Mouse (Mus musculus) T-cell, adult 66 days (primary cell): ENCODE data around the gene Ddx6. TPM values are rescaled to one million over a fixed set of nuclear protein-coding genes. Genes with fewer than 3 reads are reported as not detected.

Experiments
- total RNA-seq, 2 experiments: library from RNA; stranded (reverse); gene quantifications; 3 replicates in 1 of 2; 4 replicates in 1 of 2; pipeline ENCODE4 v1.2.4; 2023

Gene Ddx6
- 100 to 1,000 TPM; 214 to 236 TPM for total RNA-seq

DNA sequence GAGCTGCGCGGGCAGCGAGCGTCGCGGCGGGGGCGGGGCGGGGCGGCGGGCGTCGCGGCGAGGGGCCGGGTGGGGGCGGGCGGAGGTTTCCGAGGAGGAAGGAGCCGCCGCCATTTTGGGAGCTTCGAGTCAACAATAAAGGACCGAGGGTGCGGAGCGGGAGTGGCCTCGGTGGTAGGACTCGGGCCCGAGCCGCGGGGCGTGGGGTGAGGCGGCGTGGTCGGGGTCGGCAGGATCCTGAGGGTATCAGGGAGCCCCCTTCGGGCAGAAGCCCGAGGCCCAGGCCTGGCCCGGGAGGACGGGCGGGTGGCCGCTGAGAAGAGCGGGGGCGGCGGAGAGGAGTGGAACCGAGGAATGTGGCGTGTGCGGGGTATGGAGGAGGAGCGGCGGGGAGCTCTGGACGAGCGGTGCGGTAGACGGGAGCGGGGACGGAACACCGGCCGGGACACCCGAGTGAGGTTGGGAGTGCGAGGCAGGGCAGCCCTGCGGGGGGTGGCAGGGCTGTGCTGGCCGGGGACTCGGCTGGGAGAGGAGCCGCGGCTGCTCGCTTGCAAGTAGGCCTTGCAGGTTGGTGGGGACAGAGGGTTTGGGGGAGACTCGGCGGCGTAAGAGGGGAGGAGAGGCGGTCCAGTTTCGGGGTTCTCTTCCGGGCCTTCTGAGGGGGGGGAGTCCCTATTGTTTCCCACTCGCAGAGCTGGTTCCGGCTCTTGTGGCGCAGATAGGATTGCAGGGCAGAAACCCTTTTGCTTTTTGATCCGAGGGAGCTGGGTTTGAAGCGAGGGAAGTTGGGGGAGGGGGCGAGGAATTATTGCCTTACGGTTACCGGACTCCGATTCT lies at the start of gene Ddx6:
Gene Ddx6 (plus strand): TSS at position 114 of the 837 bp plus-strand sequence.

DNA sequence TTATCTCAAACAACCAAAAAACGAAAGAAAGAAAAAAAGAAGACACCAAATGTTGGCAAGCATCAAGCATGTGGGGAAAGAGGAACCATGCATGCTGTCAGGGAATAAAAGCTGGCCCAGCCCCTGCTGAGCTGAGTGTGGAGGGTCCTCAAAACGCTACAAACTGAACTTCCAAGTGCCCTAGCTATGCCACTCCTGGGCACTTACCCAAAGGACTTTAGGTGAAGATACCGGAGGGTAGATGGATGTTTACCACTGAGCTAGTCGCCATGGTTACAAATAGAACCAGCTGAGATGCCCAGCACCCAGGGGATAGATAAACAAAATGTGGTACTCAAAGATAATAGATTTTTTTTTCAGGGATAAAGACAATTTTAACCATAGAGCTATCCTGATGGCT lies 43.1 kb upstream of the Ddx6 start, which contains the start of gene Cxcr5:
Gene Cxcr5 (minus strand): TSS at position 281 of the 400 bp plus-strand sequence.

DNA sequence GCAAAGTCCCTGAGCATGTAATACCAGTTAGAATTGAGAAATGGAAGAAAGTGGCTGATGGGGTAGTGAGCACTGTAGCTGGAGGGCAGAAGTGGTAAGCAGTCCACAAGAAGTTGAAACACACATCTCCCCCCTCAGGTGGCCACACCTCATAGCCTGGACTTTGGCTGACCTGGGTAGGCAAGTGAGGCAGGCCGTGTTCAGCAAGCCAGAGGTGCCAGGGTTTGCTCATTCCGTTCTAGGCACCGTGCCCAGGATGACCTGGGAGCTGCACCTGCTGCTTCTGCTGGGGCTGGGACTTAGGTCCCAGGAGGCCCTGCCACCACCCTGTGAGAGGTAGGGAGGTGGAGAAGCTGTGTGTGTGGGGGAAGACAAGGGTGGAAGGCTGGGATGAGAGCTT lies 68.3 kb downstream of the Ddx6 start, which contains the start of gene Treh:
Gene Treh (plus strand): TSS at position 229 of the 400 bp plus-strand sequence.

Other genes with a start within 250 kb of the Ddx6 start
- 10 to 100 TPM; 51.2 to 57.1 TPM for gene Vps11, start 243.2 kb upstream of the Ddx6 start, total RNA-seq
- gene Hyou1, start 225.4 kb upstream of the Ddx6 start, total RNA-seq = 10 to 100 TPM; 71.4 to 78.9 TPM
- gene Slc37a4, start 208.0 kb upstream of the Ddx6 start, total RNA-seq = 10 to 100 TPM; 16.4 to 18.4 TPM
- gene Rps25, start 197.8 kb upstream of the Ddx6 start, total RNA-seq = 1,000 to 10,000 TPM; 2,876 to 2,979 TPM
- gene Trappc4, start 197.3 kb upstream of the Ddx6 start, total RNA-seq = 10 to 100 TPM; 50.5 to 56.7 TPM
- 10 to 100 TPM; 33.1 to 41.6 TPM for gene Ccdc84, start 186.3 kb upstream of the Ddx6 start, total RNA-seq
- not detected for gene Foxr1, start 163.8 kb upstream of the Ddx6 start, total RNA-seq
- gene Upk2, start 149.9 kb upstream of the Ddx6 start, total RNA-seq = not detected
- gene Bcl9l, start 122.1 kb upstream of the Ddx6 start, total RNA-seq = 100 to 1,000 TPM; 207 to 232 TPM
- 10 to 100 TPM; 14.1 TPM for gene Cxcr5, start 43.0 kb upstream of the Ddx6 start, total RNA-seq
- not detected for gene Treh, start 68.3 kb downstream of the Ddx6 start, total RNA-seq
- 1 to 10 TPM; 1.2 to 2.4 TPM for gene Phldb1, start 130.3 kb downstream of the Ddx6 start, total RNA-seq
- 100 to 1,000 TPM; 119 to 126 TPM for gene Arcn1, start 163.0 kb downstream of the Ddx6 start, total RNA-seq
- 10 to 100 TPM; 36.9 to 45.6 TPM for gene Ift46, start 163.0 kb downstream of the Ddx6 start, total RNA-seq
- gene Tmem25, start 194.4 kb downstream of the Ddx6 start, total RNA-seq = 1 to 10 TPM; 2.7 to 3.3 TPM
- 10 to 100 TPM in 1 of 2 experiments, 1 to 10 TPM in 1; 8.5 to 11.2 TPM for gene Ttc36, start 198.2 kb downstream of the Ddx6 start, total RNA-seq